Mouse (Mus musculus) thymus, postnatal 36 days (tissue): ENCODE data around the gene Gm15217.

Experiments
- DNase-seq, 2 experiments: peaks; one replicate each; pipeline ENCODE4 v3.0.0; 2022; ENCODE audit warnings: mixed read lengths in 2 of 2

Gm15217 gene

GRCm38 (mm10) chr14:46398091-46398695, 19.0 kb downstream of the Gm15217 start:
- DNase-seq, result no peak

- no peak for DNase-seq
Observed at GRCm38 (mm10) chr14:46399925-46400324, 20.7 kb downstream of the Gm15217 start.

GRCm38 (mm10) chr14:46408319-46408718, 29.1 kb downstream of the Gm15217 start:
- DNase-seq, result no peak

- DNase-seq, result no peak
Observed at GRCm38 (mm10) chr14:46409016-46409415, 29.8 kb downstream of the Gm15217 start.

- no peak for DNase-seq
Observed at GRCm38 (mm10) chr14:46410557-46411120, 31.4 kb downstream of the Gm15217 start.

GRCm38 (mm10) chr14:46412497-46413000, 33.3 kb downstream of the Gm15217 start:
- no peak for DNase-seq

GRCm38 (mm10) chr14:46418371-46419097, 39.3 kb downstream of the Gm15217 start:
- DNase-seq, result no peak

- DNase-seq, result no peak
Observed at GRCm38 (mm10) chr14:46419269-46419668, 40.1 kb downstream of the Gm15217 start.

- DNase-seq, result no peak
Observed at GRCm38 (mm10) chr14:46421823-46422222, 42.6 kb downstream of the Gm15217 start.

GRCm38 (mm10) chr14:46427251-46427650, 48.0 kb downstream of the Gm15217 start:
- DNase-seq, result no peak

- DNase-seq, result no peak
Observed at GRCm38 (mm10) chr14:46430231-46430630, 51.0 kb downstream of the Gm15217 start.
